Mouse (Mus musculus) forebrain, embryonic 15.5 days (tissue): ENCODE data around the gene Rrh. TPM values are rescaled to one million over a fixed set of nuclear protein-coding genes. Genes with fewer than 3 reads are reported as not detected.

Experiments used
- ATAC-seq: fragments of 200-750 bp; cut with Nextera tagmentation; replicated peaks from 2 replicates; pipeline ENCODE4 v1.8.0; 2017; ENCODE audit warnings: mild to moderate bottlenecking, moderate TSS enrichment, moderate library complexity
- H3K27ac ChIP-seq: fragments of 300-500 bp; sonication (generic); replicated peaks from 2 replicates; pipeline ENCODE4 v1.5.1; 2015; ENCODE audit warnings: mild to moderate bottlenecking, inconsistent platforms
- H3K27me3 ChIP-seq: fragments of 300-500 bp; sonication (generic); 2 replicates; pipeline ENCODE4 v1.6.1; 2015; ENCODE audit warnings: inconsistent platforms
- H3K36me3 ChIP-seq: fragments of 300-500 bp; sonication (generic); 2 replicates; pipeline ENCODE4 v1.6.1; 2015; ENCODE audit warnings: mild to moderate bottlenecking, inconsistent platforms
- H3K4me1 ChIP-seq: fragments of 300-500 bp; sonication (generic); 2 replicates; pipeline ENCODE4 v1.6.1; 2015; ENCODE audit warnings: inconsistent platforms
- H3K4me2 ChIP-seq: fragments of 300-500 bp; sonication (generic); replicated peaks from 2 replicates; pipeline ENCODE4 v1.6.1; 2015; ENCODE audit warnings: mild to moderate bottlenecking, inconsistent platforms
- H3K4me3 ChIP-seq: fragments of 300-500 bp; sonication (generic); 2 replicates; pipeline ENCODE4 v1.5.1; 2015; ENCODE audit warnings: mild to moderate bottlenecking, inconsistent platforms
- H3K9ac ChIP-seq: fragments of 300-500 bp; sonication (generic); replicated peaks from 2 replicates; pipeline ENCODE4 v1.6.1; 2015; ENCODE audit warnings: mild to moderate bottlenecking, inconsistent platforms
- H3K9me3 ChIP-seq: fragments of 300-500 bp; sonication (generic); 2 replicates; pipeline ENCODE4 v1.6.1; 2016; ENCODE audit warnings: inconsistent platforms
- WGBS: fragments of 180-500 bp; shearing (Covaris S2); methylation state at CpG from one replicate; pipeline ENCODE4 v1.1.7; 2015; ENCODE audit warnings: mixed read lengths; 5-methylcytosine and 5-hydroxymethylcytosine counted together
- polyA plus RNA-seq: library from polyadenylated mRNA; unstranded; fragments of >200 nt; fragmentation: Nextera tagmentation; extraction: Ambion mirVana; gene quantifications from 2 replicates; pipeline ENCODE4 v1.2.1, GENCODE M21; 2015

The Rrh gene
- polyA plus RNA-seq, 1 experiment from 2014 or later, result 0.23 TPM

GRCm38 (mm10) chr3:129826691-129827090 is 4.3 kb upstream of the Rrh start:
- ATAC-seq, result no peak
- H3K9me3 ChIP-seq, result no peaks in the 10 kb centered on the region
- H3K36me3 ChIP-seq, result peaks cover 24% of the 10 kb centered on the region
- H3K4me3 ChIP-seq, result no peak overlapping the region
- no peak overlapping the region for H3K9ac ChIP-seq
- H3K4me2 ChIP-seq, result no peak overlapping the region
- peaks cover 15% of the 10 kb centered on the region for H3K4me1 ChIP-seq
- no peak overlapping the region for H3K27ac ChIP-seq
- WGBS, result 89% methylated on average over 10 of the region's 10 CpGs
- H3K27me3 ChIP-seq, result no peaks in the 10 kb centered on the region

GRCm38 (mm10) chr3:129824891-129825290 is 2.5 kb upstream of the Rrh start:
- no peak overlapping the region for H3K27ac ChIP-seq
- WGBS, result 93% methylated on average over 10 of the region's 10 CpGs
- ATAC-seq, result no peak
- peaks cover 26% of the 10 kb centered on the region for H3K36me3 ChIP-seq
- no peaks in the 10 kb centered on the region for H3K9me3 ChIP-seq
- peaks cover 10% of the 10 kb centered on the region for H3K4me1 ChIP-seq
- H3K4me3 ChIP-seq, result no peak overlapping the region
- no peak overlapping the region for H3K9ac ChIP-seq
- H3K4me2 ChIP-seq, result no peak overlapping the region
- no peaks in the 10 kb centered on the region for H3K27me3 ChIP-seq

- Histone ChIP-seq H3K4me1 (0 out of 2 replicates have a peak, but pooled peaks cover 2% of the 10 kb centered on the region), H3K4me2 (no peak overlapping the region), H3K27ac (no peak overlapping the region), H3K9me3 (no peaks in the 10 kb centered on the region), H3K27me3 (no peaks in the 10 kb centered on the region), H3K36me3 (peaks cover 26% of the 10 kb centered on the region), H3K9ac (no peak overlapping the region), H3K4me3 (no peak overlapping the region)
- WGBS, result 82% methylated on average over 4 of the region's 4 CpGs
- ATAC-seq, result no peak
Measured at GRCm38 (mm10) chr3:129824146-129824545, 1.8 kb upstream of the Rrh start.

GRCm38 (mm10) chr3:129823293-129823692 is 906 bp upstream of the Rrh start:
- Histone ChIP-seq H3K36me3 (peaks cover 26% of the 10 kb centered on the region), H3K4me1 (no peaks in the 10 kb centered on the region), H3K4me2 (no peak overlapping the region), H3K27me3 (no peaks in the 10 kb centered on the region), H3K9ac (no peak overlapping the region), H3K4me3 (no peak overlapping the region), H3K27ac (no peak overlapping the region), H3K9me3 (no peaks in the 10 kb centered on the region)
- 0 out of 2 replicates have a peak, but pooled peaks have one; percentile 27 for ATAC-seq
- 53% methylated on average over 5 of the region's 5 CpGs for WGBS

GRCm38 (mm10) chr3:129821736-129822135 is 651 bp downstream of the Rrh start:
- Histone ChIP-seq H3K27me3 (no peaks in the 10 kb centered on the region), H3K9ac (no peak overlapping the region), H3K36me3 (peaks cover 26% of the 10 kb centered on the region), H3K27ac (no peak overlapping the region), H3K4me1 (no peaks in the 10 kb centered on the region), H3K9me3 (no peaks in the 10 kb centered on the region), H3K4me2 (no peak overlapping the region), H3K4me3 (no peak overlapping the region)
- 79% methylated on average over 8 of the region's 8 CpGs for WGBS
- no peak for ATAC-seq

GRCm38 (mm10) chr3:129820847-129821246 is 1.5 kb downstream of the Rrh start:
- no peak for ATAC-seq
- Histone ChIP-seq H3K27ac (no peak overlapping the region), H3K9ac (no peak overlapping the region), H3K4me2 (no peak overlapping the region), H3K9me3 (no peaks in the 10 kb centered on the region), H3K4me3 (no peak overlapping the region), H3K27me3 (no peaks in the 10 kb centered on the region), H3K4me1 (no peaks in the 10 kb centered on the region), H3K36me3 (peaks cover 23% of the 10 kb centered on the region)
- WGBS, result 55% methylated on average over 9 of the region's 9 CpGs

GRCm38 (mm10) chr3:129803765-129804164 is 18.6 kb downstream of the Rrh start, which contains the start of gene Lrit3:
Gene Lrit3 (minus strand): TSS chr3:129804030.
- Histone ChIP-seq H3K4me2 (no peak within 1 kb of the TSS), H3K36me3 (no peaks in the 10 kb centered on the region), H3K9me3 (no peaks in the 10 kb centered on the region), H3K4me1 (no peaks in the 10 kb centered on the region), H3K27ac (no peak within 1 kb of the TSS), H3K9ac (no peak within 1 kb of the TSS), H3K27me3 (no peaks in the 10 kb centered on the region), H3K4me3 (no peak within 1 kb of the TSS)
- ATAC-seq, result no peak
- 80% methylated on average over 10 of the region's 10 CpGs for WGBS

GRCm38 (mm10) chr3:129799011-129799410 is 23.4 kb downstream of the Rrh start:
- WGBS, result 77% methylated on average over 2 of the region's 2 CpGs
- ATAC-seq, result no peak

GRCm38 (mm10) chr3:129798551-129798950 is 23.8 kb downstream of the Rrh start:
- no peaks in the 10 kb centered on the region for H3K9me3 ChIP-seq
- ATAC-seq, result no peak
- H3K27ac ChIP-seq, result no peak overlapping the region

More at GRCm38 (mm10) chr3:129799011-129799410, 23.4 kb downstream of the Rrh start:
- Histone ChIP-seq H3K9ac (no peak overlapping the region), H3K4me1 (no peaks in the 10 kb centered on the region), H3K4me3 (no peak overlapping the region), H3K9me3 (no peaks in the 10 kb centered on the region), H3K27me3 (no peaks in the 10 kb centered on the region), H3K36me3 (no peaks in the 10 kb centered on the region), H3K27ac (no peak overlapping the region), H3K4me2 (no peak overlapping the region)

GRCm38 (mm10) chr3:129797341-129797740 is 25.0 kb downstream of the Rrh start:
- 78% methylated on average over 5 of the region's 5 CpGs for WGBS
- Histone ChIP-seq H3K27me3 (no peaks in the 10 kb centered on the region), H3K36me3 (no peaks in the 10 kb centered on the region), H3K4me3 (no peak overlapping the region), H3K4me2 (no peak overlapping the region), H3K9me3 (no peaks in the 10 kb centered on the region), H3K9ac (no peak overlapping the region), H3K27ac (no peak overlapping the region), H3K4me1 (no peaks in the 10 kb centered on the region)
- ATAC-seq, result no peak

More at GRCm38 (mm10) chr3:129798551-129798950, 23.8 kb downstream of the Rrh start:
- no peaks in the 10 kb centered on the region for H3K27me3 ChIP-seq
- WGBS, result 86% methylated on average over 11 of the region's 11 CpGs
- H3K4me3 ChIP-seq, result no peak overlapping the region
- no peaks in the 10 kb centered on the region for H3K4me1 ChIP-seq
- no peaks in the 10 kb centered on the region for H3K36me3 ChIP-seq
- H3K9ac ChIP-seq, result no peak overlapping the region
- no peak overlapping the region for H3K4me2 ChIP-seq

GRCm38 (mm10) chr3:129793801-129794200 is 28.6 kb downstream of the Rrh start:
- Histone ChIP-seq H3K9ac (no peak overlapping the region), H3K27ac (no peak overlapping the region), H3K36me3 (no peaks in the 10 kb centered on the region), H3K4me3 (no peak overlapping the region), H3K9me3 (no peaks in the 10 kb centered on the region), H3K4me2 (no peak overlapping the region), H3K4me1 (no peaks in the 10 kb centered on the region), H3K27me3 (no peaks in the 10 kb centered on the region)
- ATAC-seq, result no peak
- WGBS, result 88% methylated on average over 5 of the region's 5 CpGs

GRCm38 (mm10) chr3:129782746-129783145 is 39.6 kb downstream of the Rrh start:
- Histone ChIP-seq H3K27me3 (no peaks in the 10 kb centered on the region), H3K4me1 (no peaks in the 10 kb centered on the region), H3K9me3 (no peaks in the 10 kb centered on the region), H3K27ac (no peak overlapping the region), H3K36me3 (no peaks in the 10 kb centered on the region), H3K4me3 (no peak overlapping the region), H3K9ac (no peak overlapping the region), H3K4me2 (no peak overlapping the region)
- 92% methylated on average over 3 of the region's 3 CpGs for WGBS
- no peak for ATAC-seq

- H3K4me2 ChIP-seq, result no peak overlapping the region
- no peaks in the 10 kb centered on the region for H3K27me3 ChIP-seq
- no peak overlapping the region for H3K9ac ChIP-seq
- ATAC-seq, result no peak
- no peaks in the 10 kb centered on the region for H3K4me1 ChIP-seq
- H3K36me3 ChIP-seq, result no peaks in the 10 kb centered on the region
- 29% methylated on average over 10 of the region's 10 CpGs for WGBS
- no peak overlapping the region for H3K4me3 ChIP-seq
- H3K9me3 ChIP-seq, result no peaks in the 10 kb centered on the region
- no peak overlapping the region for H3K27ac ChIP-seq
Measured at GRCm38 (mm10) chr3:129781435-129781834, 41.0 kb downstream of the Rrh start.
